In genomic region chr13:104510766-104511165, GRCm38 (mm10) we compare ENCODE assay signal across 11 mouse cellular contexts.
DNase-seq lines count a peak whose midpoint lies in the region.
"Had no signal": no experiment of that assay in that cellular context is flagged by ENCODE, and none has a peak within 500 bp of the region (broad histone marks: within the 10 kb centered on the region; RNA-seq: fewer than 3 reads in every experiment).

No protein-coding gene starts in this region.

- peak; percentile 15 to 20 for DNase-seq in layer of hippocampus, postnatal 10 days (ENCODE audit: low spot score in 2 of 2)
- DNase-seq in layer of hippocampus, adult 18-20 months (ENCODE audit: low spot score in 2 of 2) = no peak
- peak; percentile 76 for DNase-seq in NIH3T3 (ENCODE audit: low read depth)
- peak; percentile 76 to 83 for DNase-seq in cerebellum, postnatal 10 days
- DNase-seq in heart, postnatal 10 days = peak; percentile 56 to 62
- no peak for DNase-seq in c-Kit-positive CD71-positive TER-119-positive erythroid progenitor cells, embryonic 14.5 days (ENCODE audit: low spot score)
- no peak for DNase-seq in kidney, postnatal 14 days
- DNase-seq in urinary bladder, adult 2 months (ENCODE audit: low spot score) = no peak
- DNase-seq: kidney, adult 8-10 months; midbrain, embryonic 14.5 days; thymus, adult 18-20 months had no signal

- intact Hi-C loops in heart, postnatal 10 days (cut with DNase I) = no loop called here

Comparison
In these comparisons a context has a peak if more than half of its experiments do, and no peak if none do; other contexts are left out.
1. DNase-seq: peak in layer of hippocampus, postnatal 10 days (2 of 2), NIH3T3 (single experiment), cerebellum, postnatal 10 days (2 of 2) and heart, postnatal 10 days (2 of 2); none in layer of hippocampus, adult 18-20 months (0 of 2), c-Kit-positive CD71-positive TER-119-positive erythroid progenitor cells, embryonic 14.5 days (single experiment), kidney, postnatal 14 days (single experiment) and urinary bladder, adult 2 months (single experiment).